Mouse (Mus musculus) adipocyte (in vitro differentiated cells): ENCODE data around the gene Pak1.

Source experiments
- DNase-seq: peaks from one replicate; pipeline ENCODE4 v3.0.0-alpha.2; 2016; ENCODE audit warnings: low spot score

The Pak1 gene

GRCm38 (mm10) chr7:97777191-97777590 is 11.2 kb upstream of the Pak1 start:
- no peak for DNase-seq

DNA sequence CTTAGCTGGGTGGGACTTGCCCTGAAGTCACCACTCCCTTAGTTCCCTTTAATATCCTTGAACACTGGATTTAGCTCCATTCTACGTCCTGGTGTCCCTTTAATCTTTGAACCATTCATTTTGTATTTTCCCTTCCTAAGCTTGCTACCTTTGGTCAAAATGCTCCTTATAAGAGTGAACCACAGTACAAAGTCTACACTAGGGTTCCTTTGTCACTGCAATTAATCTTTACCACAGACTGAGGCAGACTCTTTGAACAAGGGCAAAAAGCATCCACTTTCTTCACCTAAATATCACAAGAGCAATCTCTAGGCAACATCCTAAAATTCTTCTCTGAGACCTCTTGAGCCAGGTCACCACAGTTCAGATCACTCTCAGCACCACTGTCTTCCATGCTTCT is 8.1 kb upstream of the Pak1 start:
- no peak for DNase-seq

DNA sequence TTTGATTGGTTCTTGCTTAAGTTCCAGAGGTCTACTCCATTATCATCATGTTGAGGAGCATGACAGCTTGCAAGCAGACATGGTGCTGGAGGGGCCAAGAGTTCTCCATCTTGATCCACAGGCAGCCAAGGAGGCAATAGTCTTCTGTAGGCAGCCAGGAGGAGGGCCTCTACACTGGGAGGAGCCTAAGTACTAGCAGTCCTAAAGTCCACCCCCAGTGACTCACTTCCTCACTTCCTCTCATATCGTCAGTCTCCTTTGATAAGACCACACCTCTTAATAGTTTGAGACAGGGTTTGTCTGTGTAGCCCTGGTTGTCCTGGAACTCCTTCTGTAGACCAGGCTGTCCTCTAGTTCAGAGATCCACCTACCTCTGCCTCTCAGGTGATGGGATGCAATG is 7.5 kb upstream of the Pak1 start:
- no peak for DNase-seq

- DNase-seq, result no peak
Measured at GRCm38 (mm10) chr7:97781496-97781895, 6.8 kb upstream of the Pak1 start.

DNA sequence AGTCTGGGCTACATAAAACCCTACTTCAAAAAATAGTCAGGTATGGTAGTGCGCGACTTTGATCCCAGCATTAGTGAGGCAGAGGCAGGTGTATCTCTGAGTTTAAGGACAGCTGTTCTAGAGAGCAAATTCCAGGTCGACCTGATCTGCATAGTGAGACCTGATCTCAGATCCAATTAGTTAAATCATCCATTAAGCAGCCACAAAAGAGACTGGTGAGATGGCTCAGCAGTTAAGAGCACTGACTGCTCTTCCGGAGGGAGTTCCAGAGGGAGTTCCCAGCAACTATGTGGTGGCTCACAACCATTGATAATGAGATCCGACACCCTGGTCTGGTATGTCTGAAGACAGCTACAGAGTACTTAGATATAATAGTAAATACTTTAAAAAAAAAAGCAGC is 4.8 kb upstream of the Pak1 start:
- DNase-seq, result no peak

GRCm38 (mm10) chr7:97788669-97789483 is 535 bp downstream of the Pak1 start:
- no peak for DNase-seq

DNA sequence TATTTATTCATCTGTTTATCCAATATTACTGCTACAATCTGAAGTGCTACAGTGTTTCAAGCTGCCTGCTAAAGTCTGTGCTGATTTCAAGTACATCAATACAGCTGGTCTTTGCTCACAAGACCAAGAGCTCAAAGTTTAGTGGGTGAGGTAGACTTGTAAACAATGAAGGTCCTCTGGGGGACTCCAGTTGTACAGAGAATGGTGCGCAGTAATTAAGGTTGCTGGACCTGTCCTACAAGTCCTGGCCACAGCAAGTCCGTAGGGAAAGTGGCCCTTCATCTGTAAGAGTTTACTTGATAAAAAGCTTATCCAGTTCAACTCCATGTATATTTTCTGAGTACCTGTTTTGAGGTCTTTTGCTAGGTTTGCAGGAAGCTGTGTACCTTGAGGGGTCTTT is 1.9 kb downstream of the Pak1 start:
- no peak for DNase-seq

GRCm38 (mm10) chr7:97792324-97792723 is 4.0 kb downstream of the Pak1 start:
- DNase-seq, result no peak

DNA sequence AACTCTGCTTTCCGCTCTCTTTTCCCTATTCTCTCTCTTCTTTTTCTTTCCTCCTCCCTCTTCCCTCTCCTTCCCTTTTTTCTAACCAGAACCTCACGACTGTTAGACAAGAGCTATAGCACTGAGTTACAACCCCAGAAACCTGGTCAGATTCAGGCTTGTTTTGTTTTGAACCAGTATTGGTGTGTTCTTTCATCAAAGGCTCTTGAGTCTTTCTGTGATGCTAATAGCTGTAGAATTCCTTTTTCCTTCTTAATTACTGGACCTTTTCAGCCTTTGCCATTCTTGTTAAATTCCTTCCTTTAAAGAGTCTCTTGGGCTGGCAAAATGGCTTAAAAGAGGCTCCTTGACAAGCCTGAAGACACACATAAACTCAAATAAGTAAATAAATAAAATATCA is 14.8 kb downstream of the Pak1 start:
- DNase-seq, result no peak

DNA sequence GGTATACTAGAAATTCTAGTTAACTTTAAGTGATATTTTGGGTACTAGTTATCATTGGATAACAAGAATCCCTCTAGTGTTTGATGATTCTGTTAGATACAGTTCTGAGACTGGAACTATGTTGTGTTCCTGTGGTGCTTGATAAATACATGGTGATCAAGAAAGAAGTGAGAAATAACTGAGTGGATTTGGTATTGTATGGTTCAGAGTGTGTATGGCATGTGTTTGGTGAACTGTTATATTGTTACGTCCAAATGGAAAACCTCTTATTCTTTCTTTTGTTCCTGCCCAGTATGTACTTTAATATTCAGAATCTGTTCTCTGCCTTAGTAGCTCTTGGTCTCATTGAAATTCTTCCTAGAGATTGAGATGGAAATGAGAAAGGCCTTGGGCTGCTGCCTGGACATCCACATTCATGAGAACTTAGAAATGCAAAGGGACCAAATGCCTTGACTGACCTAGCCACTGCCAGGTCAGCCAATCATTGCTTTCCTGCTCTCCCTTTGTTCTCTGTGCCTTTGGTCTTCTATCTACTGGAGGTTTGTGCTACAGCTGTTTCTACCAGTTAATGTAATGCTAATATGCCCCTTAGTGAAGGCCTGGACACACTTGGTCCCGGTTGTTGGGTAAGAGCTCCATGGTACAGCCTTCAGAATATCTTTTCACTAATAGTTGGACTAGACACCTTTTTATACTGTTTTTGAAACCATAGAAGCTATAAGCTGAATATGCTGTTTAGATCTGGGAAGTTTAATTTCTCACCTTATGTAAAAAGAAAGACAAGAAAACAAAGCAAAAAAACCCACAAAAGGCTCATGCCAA is 16.1 kb downstream of the Pak1 start:
- no peak for DNase-seq

DNA sequence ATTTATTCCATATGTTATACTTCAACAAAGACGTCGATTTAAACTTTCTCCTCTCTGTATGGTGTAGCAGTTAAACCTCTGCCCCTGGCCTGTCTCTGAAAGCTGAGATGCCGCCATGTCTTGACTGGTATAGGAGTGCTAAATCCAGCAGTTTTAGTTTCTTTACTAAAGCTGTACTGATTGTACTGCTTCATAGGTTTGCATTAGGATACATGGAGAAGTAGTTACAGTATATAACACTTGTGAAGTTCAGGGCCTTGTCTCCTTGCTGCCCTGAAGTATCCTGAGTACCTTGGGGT is 16.7 kb downstream of the Pak1 start:
- no peak for DNase-seq

DNA sequence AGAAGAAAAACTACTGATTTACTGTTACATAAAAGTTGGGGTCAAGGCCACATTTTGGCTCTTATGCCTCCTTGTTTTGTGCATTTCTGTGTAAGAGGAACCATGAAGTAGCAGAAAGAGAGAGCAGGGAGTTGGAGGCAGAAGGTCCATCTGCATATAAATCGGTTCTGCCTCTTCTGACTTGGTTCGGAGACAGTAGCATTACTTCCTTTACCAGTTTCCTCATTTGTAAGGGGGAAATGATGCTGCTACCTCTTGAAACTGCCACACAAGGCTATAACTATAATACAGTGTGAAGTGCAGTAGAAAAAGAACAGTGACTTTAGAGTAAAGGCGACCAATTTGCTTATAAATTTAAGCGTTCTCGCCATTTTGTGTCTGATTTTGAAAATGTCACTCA is 21.0 kb downstream of the Pak1 start:
- no peak for DNase-seq

DNA sequence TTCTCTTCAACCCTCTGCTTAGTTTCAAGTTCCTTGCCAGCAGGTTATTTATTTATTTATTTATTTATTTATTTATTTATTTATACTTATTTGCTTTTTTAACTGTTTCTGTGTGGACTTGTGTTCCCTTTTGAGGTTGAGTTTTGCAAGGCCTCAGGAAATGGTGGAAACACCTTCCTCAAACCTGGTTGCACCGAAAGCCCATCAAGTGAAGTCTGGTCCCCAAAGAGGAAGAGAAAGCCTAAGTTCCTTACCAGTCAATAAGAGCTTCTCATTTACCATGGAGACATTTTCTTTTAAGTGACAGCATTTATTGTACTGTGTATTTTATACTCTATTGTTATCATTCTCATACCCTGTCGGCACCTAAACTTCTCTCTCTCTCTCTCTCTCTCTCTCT is 33.5 kb downstream of the Pak1 start:
- DNase-seq, result no peak

GRCm38 (mm10) chr7:97829091-97829490 is 40.8 kb downstream of the Pak1 start:
- no peak for DNase-seq

DNA sequence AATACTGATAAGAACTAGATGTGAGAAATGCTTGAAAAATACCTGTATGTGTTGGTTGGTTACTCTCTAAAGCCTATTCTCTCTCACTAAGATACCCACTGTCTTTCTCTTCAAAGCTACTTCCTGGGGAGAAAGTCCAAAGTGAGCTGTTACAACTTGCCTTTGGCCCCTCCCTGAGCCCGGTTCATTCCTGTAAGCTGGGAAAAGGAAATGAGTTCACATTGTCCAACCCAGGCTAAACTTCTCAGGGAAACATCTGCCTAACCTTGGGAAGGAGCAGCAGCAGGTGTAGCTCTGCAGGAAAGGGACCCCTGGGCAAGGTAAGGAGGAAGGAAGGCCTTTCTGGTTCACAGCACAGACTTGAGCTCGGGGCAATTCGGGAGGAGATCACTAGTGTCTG is 42.4 kb downstream of the Pak1 start:
- no peak for DNase-seq

DNA sequence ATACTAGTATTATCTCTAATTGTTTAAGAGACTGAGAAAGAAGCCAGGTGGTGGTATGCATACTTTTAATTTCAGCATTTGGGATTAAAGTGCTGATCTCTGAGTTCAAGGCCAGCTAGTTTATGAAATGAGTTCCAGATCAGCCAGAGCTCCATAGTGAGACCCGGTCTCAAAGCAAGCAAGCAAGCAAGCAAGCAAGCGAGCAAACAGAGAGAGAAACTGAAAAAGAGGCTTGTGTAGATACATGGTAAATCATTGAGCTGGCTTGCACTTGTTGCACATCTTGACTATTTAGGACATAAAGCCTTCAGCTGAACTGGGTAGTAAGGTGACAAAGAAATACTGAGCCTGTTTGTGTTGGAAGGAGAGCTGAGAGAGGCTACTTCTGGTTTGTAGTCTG is 44.6 kb downstream of the Pak1 start:
- no peak for DNase-seq

DNA sequence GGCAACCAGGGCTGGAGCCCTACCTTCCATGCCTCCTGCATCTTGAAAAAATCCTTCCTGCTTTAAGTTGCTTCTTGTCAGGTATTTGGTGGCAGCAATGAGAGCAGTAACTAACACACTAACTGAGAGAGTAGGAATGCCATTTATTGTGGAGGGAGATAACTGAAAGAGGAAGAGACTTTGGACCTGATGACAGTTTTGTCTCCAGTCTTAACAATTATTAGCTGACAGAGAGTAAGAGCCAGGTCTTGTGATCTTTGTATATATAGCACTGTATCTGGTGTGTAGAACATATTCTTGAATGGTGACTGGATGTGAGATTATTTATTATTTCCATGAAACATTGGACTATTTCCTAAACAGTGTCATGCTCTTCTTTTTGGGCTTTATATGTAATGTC is 50.2 kb downstream of the Pak1 start:
- DNase-seq, result no peak

DNA sequence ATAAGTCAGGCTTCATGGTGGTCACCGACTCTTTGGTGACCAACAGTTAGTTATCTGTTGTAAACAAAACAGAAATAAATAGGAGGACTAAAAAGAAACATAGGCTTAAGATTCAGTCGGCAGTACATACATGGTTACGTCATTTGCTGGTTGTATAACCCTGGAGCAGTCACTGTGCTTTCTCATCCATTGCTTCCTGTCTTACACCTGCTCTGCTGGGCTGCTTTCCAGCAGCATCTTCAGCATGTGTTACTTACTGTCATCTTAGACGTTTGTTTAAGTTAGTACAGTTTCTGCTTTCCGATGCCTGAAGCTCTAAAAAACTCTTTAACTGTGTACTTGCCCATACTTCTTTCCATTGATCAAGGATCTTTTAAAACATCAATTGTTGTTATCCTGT is 53.0 kb downstream of the Pak1 start:
- DNase-seq, result no peak

GRCm38 (mm10) chr7:97842332-97842731 is 54.0 kb downstream of the Pak1 start:
- no peak for DNase-seq

DNA sequence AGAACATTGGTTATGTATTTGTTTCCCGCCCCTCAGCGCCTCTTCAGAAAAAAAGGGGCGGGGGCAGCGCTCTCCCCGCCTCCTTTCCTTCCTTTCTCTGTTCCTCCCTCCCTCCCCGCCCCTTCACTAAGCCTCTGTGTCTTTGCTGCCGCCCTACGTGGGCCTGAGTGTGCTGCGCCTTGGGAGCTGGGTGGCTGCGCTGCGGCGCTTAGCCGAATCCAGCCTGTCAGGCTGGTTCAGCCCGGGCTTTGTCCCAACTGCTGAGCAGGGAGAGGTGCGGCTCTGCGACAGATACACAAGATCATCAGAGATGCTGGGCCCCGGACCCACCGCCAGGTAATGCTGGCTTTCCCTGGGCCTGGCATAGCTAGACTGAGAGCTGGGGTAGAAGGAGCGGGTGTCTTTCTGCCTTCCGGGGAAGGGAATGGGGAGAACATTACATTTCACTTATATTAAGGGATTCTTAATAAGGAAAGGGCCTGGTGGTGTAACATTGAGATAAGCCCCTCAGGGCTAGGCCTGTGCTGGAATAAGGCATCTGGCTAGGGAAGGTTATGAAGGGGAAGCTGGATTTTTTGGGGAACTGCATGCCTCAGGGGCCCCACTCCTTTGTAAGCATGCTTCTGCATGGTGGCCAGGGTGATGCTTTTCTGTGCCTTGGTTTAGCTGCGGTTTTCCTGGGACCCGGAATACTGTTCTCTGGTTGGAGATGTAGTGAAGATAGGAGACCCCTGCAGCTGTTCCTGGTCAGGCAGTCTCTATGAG is 54.6 kb downstream of the Pak1 start:
- peak; percentile 52 for DNase-seq

DNA sequence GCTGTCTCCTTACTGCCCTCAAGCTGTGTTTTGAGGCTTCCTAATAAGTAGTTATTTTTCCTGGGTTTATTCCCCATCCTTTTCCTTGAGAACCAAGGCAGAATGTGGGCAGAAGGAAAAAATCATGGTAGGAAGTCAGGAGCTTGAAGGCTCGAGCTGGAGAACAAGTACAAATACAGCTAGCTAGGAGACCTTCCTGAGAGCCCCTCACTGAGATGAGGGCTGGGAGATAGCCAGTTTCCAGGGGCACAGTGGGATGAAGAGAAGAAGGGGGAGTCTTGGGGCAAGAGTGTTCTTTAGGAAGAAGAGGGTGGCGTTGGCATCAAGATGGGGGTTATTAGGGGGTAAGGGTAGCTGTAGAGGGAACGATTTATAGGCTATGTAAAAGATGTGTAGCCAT is 56.1 kb downstream of the Pak1 start:
- DNase-seq, result no peak

GRCm38 (mm10) chr7:97845546-97845945 is 57.2 kb downstream of the Pak1 start:
- DNase-seq, result peak; percentile 23

DNA sequence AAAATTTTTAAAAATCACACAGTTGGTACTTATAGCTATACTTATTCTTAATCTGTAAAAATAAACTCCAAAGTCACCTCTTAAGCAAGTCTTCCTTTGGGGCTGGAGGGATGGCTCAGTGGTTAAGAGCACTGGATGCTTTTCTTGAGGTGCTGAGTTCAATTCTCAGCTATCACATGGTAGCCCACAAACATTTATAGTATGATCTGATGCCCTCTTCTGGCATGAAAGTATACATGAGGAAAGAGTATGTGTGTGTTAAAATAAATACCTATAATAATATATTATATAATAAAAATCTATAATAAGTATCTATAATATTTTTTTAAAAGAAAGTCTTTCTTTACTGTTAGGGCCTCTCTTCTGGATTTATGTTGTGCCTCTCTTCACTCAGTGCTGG is 58.2 kb downstream of the Pak1 start:
- DNase-seq, result no peak
